Mouse (Mus musculus) embryonic stem cell, embryonic (primary cell): ENCODE results near the gene Fam83b.

Experiments used
- CTCF ChIA-PET, 4 experiments: fragments of 300-600 bp in 2 of 4; fragments of 350-600 bp in 2 of 4; sonication (Branson Sonifier 250); formaldehyde crosslinking; loops; one replicate each; lab custom pipeline; 2022; ENCODE audit warnings: inconsistent platforms in 2 of 4; lab: Charles Lee
- POLR2A ChIA-PET, 4 experiments: fragments of 300-600 bp in 2 of 4; fragments of 350-600 bp in 2 of 4; sonication (Branson Sonifier 250); formaldehyde crosslinking; loops; one replicate each; lab custom pipeline; 2022; ENCODE audit warnings: antibody characterized with exemption in 4 of 4, inconsistent platforms in 1 of 4; lab: Charles Lee

Fam83b gene

GRCm38 (mm10) chr9:76566515-76567280 is at the start of gene Fam83b:
Gene Fam83b, minus strand, starts transcription at chr9:76567116.
- ChIA-PET POLR2A (interaction anchor here in 2 of 4 experiments (1.0 to 1.5 kb wide), 3 partner anchors 9 to 27 kb away, joined by 3 to 4 read pairs (median 3); no protein-coding TSS in a partner anchor), CTCF (interaction anchor here in 2 of 4 experiments (0.5 to 1.3 kb wide), 3 partner anchors 9 to 327 kb away, joined by 3 to 6 read pairs (median 5); no protein-coding TSS in a partner anchor)

DNA sequence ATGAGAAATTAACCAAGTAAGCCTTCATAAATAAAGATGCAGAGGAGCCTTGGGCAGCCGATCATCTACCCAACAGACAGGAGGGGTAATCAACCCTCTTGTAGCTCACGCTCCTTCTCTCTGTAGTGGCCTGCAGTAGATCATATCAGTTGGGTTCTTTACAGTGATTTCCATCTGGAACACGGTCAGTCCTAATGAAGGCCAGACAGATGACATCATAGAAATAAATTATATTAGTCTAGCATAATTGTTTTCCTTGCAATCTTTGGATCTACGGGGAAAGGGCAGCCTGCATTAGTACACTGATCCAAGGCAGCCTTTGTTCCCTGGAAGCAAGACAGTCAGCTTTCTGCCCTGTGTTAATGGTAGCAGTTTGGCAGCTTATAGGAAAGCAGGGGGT is 47.2 kb upstream of the Fam83b start:
- POLR2A ChIA-PET = no interaction called here
- CTCF ChIA-PET = interaction anchor here in 2 of 4 experiments (0.6 kb wide), 3 partner anchors 223 to 599 kb away, joined by 3 read pairs; partner anchors contain the start of gene Hmgcll1 (in 1 of the 2)

GRCm38 (mm10) chr9:76603744-76604143 is 36.8 kb upstream of the Fam83b start:
- POLR2A ChIA-PET = no interaction called here
- CTCF ChIA-PET = no interaction called here

- ChIA-PET CTCF (no interaction called here), POLR2A (no interaction called here)
Measured at GRCm38 (mm10) chr9:76602874-76603273, 36.0 kb upstream of the Fam83b start.

DNA sequence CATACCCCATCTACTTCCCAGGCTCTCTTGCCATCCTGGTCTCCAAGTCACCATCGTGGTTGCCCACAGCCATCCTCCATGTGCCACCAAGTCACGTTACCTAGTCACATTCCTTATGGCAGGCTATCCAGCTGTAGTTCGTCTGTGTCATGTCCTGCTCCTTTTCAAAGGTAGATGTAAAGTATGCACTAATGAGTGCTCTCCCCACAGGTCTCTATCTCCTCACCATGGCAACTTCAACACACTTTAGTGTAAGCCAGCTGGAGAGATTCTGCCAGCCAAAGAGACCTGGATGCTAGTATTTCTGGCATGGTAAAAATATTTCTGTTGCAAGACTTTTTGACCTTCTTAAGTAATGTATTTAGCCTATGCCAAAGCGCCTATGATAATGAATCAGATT is 30.5 kb upstream of the Fam83b start:
- CTCF ChIA-PET = no interaction called here
- POLR2A ChIA-PET = no interaction called here

DNA sequence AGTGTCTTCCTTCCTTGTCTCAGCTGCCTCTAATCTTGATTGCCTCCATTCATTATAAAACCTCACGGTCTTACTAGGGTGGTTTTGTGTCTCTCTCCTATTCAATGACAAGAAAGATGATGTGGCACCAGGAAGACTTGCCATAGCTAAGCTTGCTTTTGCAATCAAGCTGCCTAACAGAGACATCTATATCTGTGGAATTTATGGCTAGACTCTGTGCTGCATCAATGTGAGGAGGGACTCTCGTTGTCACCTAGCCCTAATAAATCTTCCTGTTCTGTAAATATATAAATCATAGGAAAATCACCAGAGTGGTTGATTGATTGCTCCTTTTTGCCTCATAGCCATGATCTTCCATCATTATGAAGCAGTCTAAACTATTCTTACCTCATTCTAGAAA is 26.9 kb upstream of the Fam83b start:
- CTCF ChIA-PET = no interaction called here
- POLR2A ChIA-PET = no interaction called here

- POLR2A ChIA-PET = no interaction called here
Measured at GRCm38 (mm10) chr9:76583943-76584342, 17.0 kb upstream of the Fam83b start.

DNA sequence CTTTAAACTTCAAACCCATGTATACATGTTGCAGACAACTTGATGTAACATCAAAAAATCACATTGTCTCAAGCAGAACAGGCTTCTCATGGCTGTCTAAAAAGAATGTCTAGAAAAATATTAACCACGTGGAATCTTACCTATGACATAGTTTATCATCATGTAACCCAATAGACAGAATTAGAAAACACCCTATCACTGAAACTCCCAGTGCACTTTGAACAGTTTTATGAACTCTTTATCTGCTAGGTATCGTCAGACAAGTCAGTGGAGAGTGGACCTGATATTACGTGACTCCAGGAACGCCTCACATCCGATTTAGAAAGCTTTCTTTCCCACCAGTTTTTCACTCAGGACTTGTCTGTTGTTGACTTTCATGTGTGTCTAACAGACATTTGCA is 15.1 kb upstream of the Fam83b start:
- CTCF ChIA-PET = no interaction called here
- POLR2A ChIA-PET = no interaction called here

More at GRCm38 (mm10) chr9:76583943-76584342, 17.0 kb upstream of the Fam83b start:
- CTCF ChIA-PET = no interaction called here

DNA sequence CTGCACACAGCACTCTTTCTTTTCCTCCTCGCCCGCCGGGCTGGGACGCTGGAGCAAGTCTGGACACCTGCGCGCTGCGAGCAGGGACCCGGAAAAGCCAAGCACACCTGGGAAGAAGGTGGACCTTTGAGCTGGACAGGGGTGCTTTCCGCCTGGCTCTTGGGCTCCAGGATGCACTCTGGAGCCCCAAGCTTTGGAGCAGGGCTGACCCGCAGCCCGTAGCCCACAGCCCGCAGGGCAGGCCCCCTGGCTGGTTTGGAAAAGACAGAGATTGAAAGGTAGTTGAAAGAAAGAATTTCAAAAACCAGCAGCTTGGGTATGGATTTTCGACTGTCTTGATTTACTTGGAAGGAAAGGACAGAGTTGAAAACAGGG is 352 bp upstream of the Fam83b start:
- ChIA-PET CTCF (interaction anchor here in 2 of 4 experiments (0.6 to 1.3 kb wide), 2 partner anchors 10 to 328 kb away, joined by 3 to 6 read pairs; no protein-coding TSS in a partner anchor), POLR2A (interaction anchor here in 1 of 4 experiments (1.0 kb wide), 1 partner anchor 27 kb away, joined by 3 read pairs; no protein-coding TSS in a partner anchor)

DNA sequence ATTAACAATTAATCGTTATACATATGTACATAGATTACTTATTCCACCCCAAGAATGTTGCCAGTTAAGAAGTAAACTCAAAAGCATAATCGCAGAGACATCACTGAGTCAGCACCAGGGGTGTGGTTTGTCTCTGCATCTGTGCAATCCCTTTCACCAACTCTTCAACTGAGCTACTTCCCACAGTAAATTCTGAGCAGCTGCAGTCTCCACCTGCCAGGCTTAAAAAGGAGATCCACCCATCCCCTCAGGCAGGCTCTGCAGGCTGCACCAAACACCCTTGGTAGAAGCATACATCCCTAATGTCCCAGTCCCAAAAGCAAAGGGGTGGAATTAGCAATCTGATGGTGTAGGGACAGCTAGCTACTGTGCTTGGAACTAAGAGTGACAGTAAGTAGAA is 1.3 kb downstream of the Fam83b start:
- CTCF ChIA-PET = interaction anchor here in 1 of 4 experiments (0.6 kb wide), 1 partner anchor 289 kb away, joined by 4 read pairs; no protein-coding TSS in a partner anchor
- POLR2A ChIA-PET = interaction anchor here in 2 of 4 experiments (1.0 to 1.5 kb wide), 2 partner anchors 8 to 16 kb away, joined by 3 to 4 read pairs; no protein-coding TSS in a partner anchor

GRCm38 (mm10) chr9:76564071-76564470 is 2.8 kb downstream of the Fam83b start:
- ChIA-PET POLR2A (no interaction called here), CTCF (no interaction called here)

GRCm38 (mm10) chr9:76562794-76563193 is 4.1 kb downstream of the Fam83b start:
- POLR2A ChIA-PET = no interaction called here
- CTCF ChIA-PET = no interaction called here

DNA sequence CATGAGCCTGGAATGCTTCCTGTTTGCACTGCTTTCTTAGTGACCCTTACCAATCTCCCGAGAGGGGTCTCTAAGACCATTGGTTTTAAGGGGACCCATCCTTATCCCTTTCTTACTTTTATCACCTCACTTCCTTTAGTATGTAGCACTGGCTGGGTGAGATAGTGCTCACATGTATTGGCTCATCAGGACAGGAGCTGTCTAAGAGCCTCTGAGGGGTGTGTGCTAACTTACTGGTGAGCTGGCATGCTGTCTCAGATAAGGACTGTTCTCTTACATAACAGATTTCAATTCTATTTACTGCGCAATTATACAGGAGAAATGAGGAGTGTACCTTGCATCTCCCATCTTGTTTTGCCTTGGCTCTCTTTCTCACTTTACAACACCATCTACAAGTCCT is 7.7 kb downstream of the Fam83b start:
- ChIA-PET POLR2A (no interaction called here), CTCF (interaction anchor here in 1 of 4 experiments (0.6 kb wide), 1 partner anchor 821 kb away, joined by 3 read pairs; no protein-coding TSS in a partner anchor)

GRCm38 (mm10) chr9:76553758-76554157 is 13.2 kb downstream of the Fam83b start:
- ChIA-PET POLR2A (no interaction called here), CTCF (no interaction called here)

DNA sequence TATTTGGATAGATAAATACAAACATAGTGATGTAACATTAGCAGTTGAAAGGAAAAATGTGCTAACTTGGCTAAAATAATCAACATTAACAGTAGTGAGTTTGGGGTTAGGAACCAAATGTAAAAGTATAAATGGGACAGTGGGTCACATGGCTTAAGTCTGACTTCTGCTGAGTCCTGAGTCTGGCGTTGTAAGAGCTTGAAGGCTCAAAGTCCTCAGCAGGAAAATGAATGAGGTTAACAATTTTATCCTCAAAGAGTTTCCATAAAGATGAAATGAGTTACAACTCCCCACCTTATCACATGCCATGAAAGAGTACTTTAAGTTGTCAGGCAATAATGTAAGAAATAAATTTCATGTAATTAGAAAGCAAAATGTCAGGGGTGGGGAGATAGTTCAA is 13.8 kb downstream of the Fam83b start:
- CTCF ChIA-PET = no interaction called here
- POLR2A ChIA-PET = no interaction called here

- POLR2A ChIA-PET = no interaction called here
Measured at GRCm38 (mm10) chr9:76546714-76547113, 20.2 kb downstream of the Fam83b start.

DNA sequence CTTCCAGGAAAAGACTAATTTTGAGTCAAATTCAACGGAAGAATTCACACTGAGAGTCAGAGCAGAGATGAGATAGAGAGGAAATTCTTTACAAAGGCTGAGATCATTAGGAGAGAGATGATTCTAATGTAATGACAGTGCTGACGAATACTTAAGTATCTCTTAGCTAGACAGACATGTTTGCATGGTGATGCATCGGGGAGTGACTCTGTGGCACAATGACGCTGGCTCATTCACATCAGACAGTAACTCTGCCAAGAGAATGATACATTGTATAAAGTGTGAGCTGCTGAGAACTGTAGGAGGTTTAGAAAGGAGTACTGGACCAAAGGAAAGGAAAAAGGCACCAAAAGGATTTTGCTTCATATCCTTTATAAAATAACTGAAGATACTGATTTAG is 26.2 kb downstream of the Fam83b start:
- POLR2A ChIA-PET = interaction anchor here in 1 of 4 experiments (1.0 kb wide), 1 partner anchor 26 kb away, joined by 3 read pairs; the partner anchor contains the start of gene Fam83b

More at GRCm38 (mm10) chr9:76546714-76547113, 20.2 kb downstream of the Fam83b start:
- CTCF ChIA-PET = no interaction called here

DNA sequence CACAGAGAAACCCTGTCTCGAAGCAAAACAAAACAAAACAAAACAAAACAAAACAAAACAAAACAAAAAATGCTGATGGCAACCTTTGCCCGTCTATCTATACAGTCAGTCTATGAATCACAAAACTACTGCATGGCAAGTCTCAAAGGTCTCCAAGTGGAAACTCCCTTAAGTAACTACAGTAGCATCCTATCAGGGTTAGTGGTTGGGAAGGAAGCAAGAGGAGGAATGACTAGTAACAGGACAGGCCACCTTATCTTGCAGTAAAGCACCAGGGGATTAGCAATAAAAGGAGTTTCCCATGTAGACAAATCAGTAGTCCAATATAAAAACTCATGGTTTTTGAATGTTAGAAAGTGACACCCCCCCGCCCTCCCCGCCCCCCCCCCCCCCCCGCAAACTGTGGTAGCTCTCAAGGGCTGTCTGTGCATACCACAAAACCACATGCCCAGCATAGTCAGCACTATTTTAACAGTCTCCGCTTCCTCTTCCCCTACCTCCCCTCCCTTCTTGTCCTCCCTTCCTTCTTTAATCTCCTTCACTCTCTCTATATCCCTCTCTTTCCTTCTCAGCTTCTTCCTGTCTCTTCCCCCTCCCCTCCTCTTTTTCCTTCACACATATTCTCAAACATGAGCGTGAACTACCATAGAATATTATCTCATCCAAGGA is 26.8 kb downstream of the Fam83b start:
- POLR2A ChIA-PET = interaction anchor here in 2 of 4 experiments (0.6 to 1.0 kb wide), 2 partner anchors 12 to 27 kb away, joined by 3 read pairs; partner anchors contain the start of gene Fam83b (in 1 of the 2)
- CTCF ChIA-PET = interaction anchor here in 1 of 4 experiments (0.6 kb wide), 1 partner anchor 329 kb away, joined by 3 read pairs; no protein-coding TSS in a partner anchor

More for the DNA sequence above, 26.2 kb downstream of the Fam83b start:
- CTCF ChIA-PET = interaction anchor here in 1 of 4 experiments (0.6 kb wide), 1 partner anchor 815 kb away, joined by 4 read pairs; no protein-coding TSS in a partner anchor

DNA sequence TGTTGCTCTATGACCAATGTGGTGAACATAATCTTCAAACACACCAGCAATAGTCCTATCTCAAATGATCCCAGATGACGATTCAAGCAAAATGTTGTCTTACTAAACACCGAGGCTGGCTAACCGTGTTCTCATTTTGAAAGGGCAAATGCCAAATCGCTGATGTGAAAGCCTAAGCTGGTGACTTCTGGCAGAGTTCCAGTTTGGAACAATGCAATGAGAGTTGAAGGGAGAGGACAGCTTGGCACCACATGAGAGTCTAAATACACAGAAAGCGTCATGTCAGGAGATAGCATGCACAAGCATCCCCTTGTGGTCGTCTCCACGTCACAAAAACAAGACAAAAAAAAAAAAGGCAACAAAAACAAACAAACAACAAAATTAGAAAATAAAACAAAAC is 27.6 kb downstream of the Fam83b start:
- ChIA-PET POLR2A (interaction anchor here in 1 of 4 experiments (0.6 kb wide), 1 partner anchor 11 kb away, joined by 3 read pairs; no protein-coding TSS in a partner anchor), CTCF (interaction anchor here in 1 of 4 experiments (0.6 kb wide), 1 partner anchor 328 kb away, joined by 3 read pairs; no protein-coding TSS in a partner anchor)
